10 mouse cellular contexts compared by ENCODE assay signal in the genomic region with DNA sequence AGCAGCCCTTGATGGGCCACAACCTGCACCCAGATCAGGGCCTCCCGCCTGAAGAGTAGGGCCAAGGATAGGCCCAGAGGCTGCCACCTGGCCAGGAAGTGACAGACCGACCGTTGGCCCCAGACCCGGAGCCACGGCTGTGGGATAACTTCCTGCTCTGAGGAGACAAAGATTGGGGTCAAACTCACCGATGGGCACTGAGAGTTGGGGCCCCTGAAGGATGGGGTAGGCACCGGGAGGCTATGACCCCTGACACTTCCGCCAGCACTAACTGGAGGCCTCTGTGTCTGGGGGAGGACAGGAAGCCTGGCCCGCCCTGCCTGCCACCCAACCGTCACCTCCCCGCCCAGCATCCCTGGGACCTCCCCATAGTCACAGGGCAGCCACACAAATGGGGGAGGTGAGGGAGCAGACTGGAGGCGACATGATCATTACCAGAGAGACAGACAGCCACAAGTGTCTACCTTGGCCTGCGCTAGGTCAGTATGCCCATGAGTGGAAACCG. TPM values are rescaled to one million over a fixed set of nuclear protein-coding genes. Genes with fewer than 3 reads are reported as not detected.
DNase-seq lines count a peak whose midpoint lies in the region; ATAC-seq and TF ChIP-seq lines count a peak whose summit lies in the region.
"Had no signal": no experiment of that assay in that cellular context is flagged by ENCODE, and none has a peak within 500 bp of the region (broad histone marks: within the 10 kb centered on the region; RNA-seq: fewer than 3 reads in every experiment).

No protein-coding gene starts in this region.

- peaks cover 6% of the 10 kb centered on the region; the same call in 1 of the 2 replicates for H3K27me3 ChIP-seq in E14TG2a.4 (ENCODE audit: insufficient read depth, low read length)
- H3K27me3 ChIP-seq in liver, embryonic 12.5 days (replicated peaks): peaks cover 56% of the 10 kb centered on the region

- peaks cover 25% of the 10 kb centered on the region for H3K36me3 ChIP-seq in E14TG2a.4 (ENCODE audit: insufficient read depth, low read length)
- 0 out of 2 replicates have a peak, but pooled peaks cover 3% of the 10 kb centered on the region for H3K36me3 ChIP-seq in liver, embryonic 12.5 days
- H3K36me3 ChIP-seq: heart, embryonic 13.5 days had no signal

- no peaks in the 10 kb centered on the region for H3K9me3 ChIP-seq in E14TG2a.4 (ENCODE audit: low read length)
- H3K9me3 ChIP-seq in liver, embryonic 12.5 days (replicated peaks): no peaks in the 10 kb centered on the region
- H3K9me3 ChIP-seq: heart, embryonic 13.5 days had no signal

- peak overlapping the region; percentile 68 for H3K27ac ChIP-seq in liver, embryonic 12.5 days
- H3K27ac ChIP-seq: heart, embryonic 13.5 days had no signal

- peak overlapping the region; percentile 32 for H3K4me3 ChIP-seq in E14TG2a.4 (replicated peaks; ENCODE audit: low read length)
- peak overlapping the region; percentile 53 for H3K4me3 ChIP-seq in liver, embryonic 12.5 days
- H3K4me3 ChIP-seq: heart, embryonic 13.5 days had no signal

- 21% methylated on average over 14 of the region's 14 CpGs for WGBS in liver, embryonic 12.5 days (ENCODE audit: insufficient replicate concordance)

- H3K9ac ChIP-seq in liver, embryonic 12.5 days: peak overlapping the region; percentile 68
- H3K9ac ChIP-seq: heart, embryonic 13.5 days had no signal

- peak overlapping the region; percentile 97 for H3K4me2 ChIP-seq in liver, embryonic 12.5 days
- H3K4me2 ChIP-seq: heart, embryonic 13.5 days; midbrain, embryonic 11.5 days had no signal

- no peak for TF ChIP-seq CTCF in E14TG2a.4 (conservative IDR thresholded peaks at IDR 0.05; ENCODE audit: low read length)

- H3K4me1 ChIP-seq in E14TG2a.4 (replicated peaks; ENCODE audit: low read depth, low read length): peaks cover 47% of the 10 kb centered on the region
- peaks cover 49% of the 10 kb centered on the region for H3K4me1 ChIP-seq in liver, embryonic 12.5 days

- intact Hi-C loops in gastrocnemius, postnatal 36 days (cut with DNase I): no loop called here
- intact Hi-C loops in heart, postnatal 25 days (cut with DNase I): no loop called here

- peak; percentile 53 for DNase-seq in 3134 (ENCODE audit: extremely low read depth, insufficient read length, low spot score)
- peak; percentile 77 for DNase-seq in spleen, adult 12 weeks (ENCODE audit: low spot score)
- no peak for DNase-seq in retina, postnatal 1 day
- no peak for DNase-seq in gastrocnemius, postnatal 36 days
- no peak for DNase-seq in heart, postnatal 25 days (ENCODE audit: low spot score)
- DNase-seq in cerebellum, postnatal 14 days: no peak

- ATAC-seq in liver, embryonic 12.5 days: peak; percentile 81

RNA-seq across cellular contexts. Expression of gene Fcho1, which starts 2.4 kb away (rescaled TPM):
- 19.5 and 20.6 TPM in 2 replicates for polyA plus RNA-seq in liver, embryonic 12.5 days (2016; fragmentation: Nextera tagmentation; extraction: Ambion mirVana)
- 1 to 10 TPM in 1 of 2 experiments, not detected in 1; 1.4 TPM for total RNA-seq in gastrocnemius, postnatal 36 days (2021)
- under 1 TPM; 0.59 to 0.83 TPM for total RNA-seq in heart, postnatal 25 days (2021)

RNA-seq across cellular contexts. Expression of gene B3gnt3, which starts 21.5 kb away (rescaled TPM):
- polyA plus RNA-seq in liver, embryonic 12.5 days (2016; fragmentation: Nextera tagmentation; extraction: Ambion mirVana): 3.6 and 4.2 TPM in 2 replicates
- 1 to 10 TPM; 2.1 to 2.6 TPM for total RNA-seq in gastrocnemius, postnatal 36 days (2021)
- 1 to 10 TPM; 5.5 to 8.0 TPM for total RNA-seq in heart, postnatal 25 days (2021)

RNA-seq across cellular contexts. Expression of gene Insl3, which starts 34.1 kb away (rescaled TPM):
- 1.5 and 2.1 TPM in 2 replicates for polyA plus RNA-seq in liver, embryonic 12.5 days (2016; fragmentation: Nextera tagmentation; extraction: Ambion mirVana)
- 1 to 10 TPM; 1.0 to 1.2 TPM for total RNA-seq in gastrocnemius, postnatal 36 days (2021)
- total RNA-seq in heart, postnatal 25 days (2021): 1 to 10 TPM; 4.0 to 4.8 TPM

RNA-seq across cellular contexts. Expression of gene Jak3, which starts 47.0 kb away (rescaled TPM):
- polyA plus RNA-seq in liver, embryonic 12.5 days (2016; fragmentation: Nextera tagmentation; extraction: Ambion mirVana): 9.2 and 10.4 TPM in 2 replicates
- 1 to 10 TPM; 1.8 TPM for total RNA-seq in gastrocnemius, postnatal 36 days (2021)
- 1 to 10 TPM; 7.8 to 8.5 TPM for total RNA-seq in heart, postnatal 25 days (2021)

RNA-seq across cellular contexts. Expression of gene Unc13a, which starts 51.5 kb away (rescaled TPM):
- polyA plus RNA-seq in liver, embryonic 12.5 days (2016; fragmentation: Nextera tagmentation; extraction: Ambion mirVana): 0.22 and 0.31 TPM in 2 replicates
- not detected for total RNA-seq in gastrocnemius, postnatal 36 days (2021)
- total RNA-seq in heart, postnatal 25 days (2021): under 1 TPM; 0.73 to 0.83 TPM

Comparison
In these comparisons a context has a peak if more than half of its experiments do, and no peak if none do; other contexts are left out.
1. DNase-seq: peak in 3134 (single experiment) and spleen, adult 12 weeks (single experiment); none in retina, postnatal 1 day (single experiment), gastrocnemius, postnatal 36 days (0 of 2), heart, postnatal 25 days (single experiment) and cerebellum, postnatal 14 days (0 of 2).